Comparison of ENCODE assay signal across 8 mouse cellular contexts in the genomic region with DNA sequence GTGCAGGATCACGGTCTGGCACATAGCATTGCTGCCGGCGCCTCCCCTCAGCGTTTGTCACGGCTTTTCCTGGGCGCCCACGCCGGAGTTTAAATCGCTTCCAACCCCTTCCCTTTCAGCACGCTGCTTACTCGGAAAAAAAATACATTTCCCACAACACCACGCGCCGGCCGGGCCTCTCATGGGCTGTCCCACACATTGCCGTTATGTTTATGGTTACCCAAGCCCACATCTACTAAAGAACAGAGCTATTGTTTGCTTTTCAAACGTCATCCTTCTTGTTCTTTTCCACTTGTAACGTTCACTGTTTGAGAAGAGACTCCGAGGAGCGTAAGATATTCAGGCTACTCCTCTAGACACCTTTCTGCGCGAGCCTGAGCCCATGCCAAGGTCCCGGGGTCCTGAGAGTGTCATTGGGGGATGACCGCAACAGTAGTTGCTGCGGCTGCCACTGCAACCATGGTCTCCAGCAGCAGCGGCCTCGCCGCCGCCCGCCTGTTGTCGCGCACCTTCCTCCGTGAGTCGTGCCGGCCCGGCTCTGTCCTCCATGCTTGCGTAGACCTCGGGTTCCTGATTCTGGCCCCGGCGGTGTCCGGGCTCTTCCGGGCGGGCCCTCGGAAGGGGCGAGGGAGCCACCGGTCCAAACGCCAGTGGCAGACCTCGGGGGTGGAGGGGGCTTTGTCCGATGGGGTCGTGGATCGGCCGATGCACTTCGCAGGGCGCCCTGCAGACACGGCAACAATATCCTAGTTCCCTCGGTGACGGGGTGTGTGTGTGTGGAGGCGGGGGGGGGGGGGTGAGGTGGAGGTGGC. TPM values are rescaled to one million over a fixed set of nuclear protein-coding genes. Genes with fewer than 3 reads are reported as not detected.
DNase-seq lines count a peak whose midpoint lies in the region; ATAC-seq lines count a peak whose summit lies in the region.

Gene Suclg1 (plus strand): TSS at position 146 of the 812 bp plus-strand sequence.

- H3K27me3 ChIP-seq in heart, embryonic 13.5 days (replicated peaks): no peaks in the 10 kb centered on the region
- H3K27me3 ChIP-seq in liver, embryonic 12.5 days (replicated peaks): no peaks in the 10 kb centered on the region
- H3K27me3 ChIP-seq in stomach, embryonic 15.5 days (replicated peaks): no peaks in the 10 kb centered on the region

- peaks cover 37% of the 10 kb centered on the region for H3K4me1 ChIP-seq in heart, embryonic 13.5 days
- peaks cover 32% of the 10 kb centered on the region for H3K4me1 ChIP-seq in liver, embryonic 12.5 days
- no peaks in the 10 kb centered on the region for H3K4me1 ChIP-seq in stomach, embryonic 15.5 days

- 0 out of 2 replicates have a peak, but pooled peaks cover 3% of the 10 kb centered on the region for H3K36me3 ChIP-seq in heart, embryonic 13.5 days
- H3K36me3 ChIP-seq in liver, embryonic 12.5 days: peaks cover 3% of the 10 kb centered on the region; the same call in 1 of the 2 replicates
- H3K36me3 ChIP-seq in stomach, embryonic 15.5 days: no peaks in the 10 kb centered on the region

- under 1% methylated on average over 58 of the region's 58 CpGs for WGBS in heart, embryonic 13.5 days
- WGBS in liver, embryonic 12.5 days (ENCODE audit: insufficient replicate concordance): 1% methylated on average over 58 of the region's 58 CpGs
- WGBS in stomach, embryonic 15.5 days: under 1% methylated on average over 58 of the region's 58 CpGs

- H3K4me3 ChIP-seq in heart, embryonic 13.5 days: peak within 1 kb of the TSS; percentile 100
- peak within 1 kb of the TSS; percentile 87 for H3K4me3 ChIP-seq in liver, embryonic 12.5 days
- H3K4me3 ChIP-seq in stomach, embryonic 15.5 days (replicated peaks): peak within 1 kb of the TSS; percentile 99

- no peaks in the 10 kb centered on the region for H3K9me3 ChIP-seq in heart, embryonic 13.5 days
- H3K9me3 ChIP-seq in liver, embryonic 12.5 days (replicated peaks): no peaks in the 10 kb centered on the region
- H3K9me3 ChIP-seq in stomach, embryonic 15.5 days: no peaks in the 10 kb centered on the region

- peak within 1 kb of the TSS; percentile 98 for H3K9ac ChIP-seq in heart, embryonic 13.5 days
- H3K9ac ChIP-seq in liver, embryonic 12.5 days: peak within 1 kb of the TSS; percentile 89
- peak within 1 kb of the TSS; percentile 85 for H3K9ac ChIP-seq in stomach, embryonic 15.5 days

- peak within 1 kb of the TSS; percentile 89 for H3K27ac ChIP-seq in heart, embryonic 13.5 days (replicated peaks)
- peak within 1 kb of the TSS; percentile 72 for H3K27ac ChIP-seq in liver, embryonic 12.5 days
- peak within 1 kb of the TSS; percentile 71 for H3K27ac ChIP-seq in stomach, embryonic 15.5 days

- DNase-seq in CD4-positive helper T cell, adult 2 months (ENCODE audit: low read depth, low spot score): peak; percentile 89
- DNase-seq in brain, embryonic 18.5 days (ENCODE audit: low read depth, low spot score): peak; percentile 76
- DNase-seq in kidney, postnatal 10 days: peak; percentile 92
- peak; percentile 89 to 90 for DNase-seq in natural killer cell, adult 2 months (ENCODE audit: low spot score in 2 of 2)

- peak; percentile 92 for ATAC-seq in erythroid progenitor cell, adult 5-6 weeks (replicated peaks; ENCODE audit: low FRiP score, poor library complexity, severe bottlenecking)
- peak; percentile 88 for ATAC-seq in heart, embryonic 13.5 days (ENCODE audit: extremely low read depth, insufficient number of reproducible peaks, low FRiP score, low TSS enrichment)
- peak; percentile 91 for ATAC-seq in liver, embryonic 12.5 days
- ATAC-seq in stomach, embryonic 15.5 days (ENCODE audit: insufficient read depth, low FRiP score, low read depth): peak; percentile 93

- H3K4me2 ChIP-seq in heart, embryonic 13.5 days: peak within 1 kb of the TSS; percentile 81
- H3K4me2 ChIP-seq in liver, embryonic 12.5 days: peak within 1 kb of the TSS; percentile 81
- H3K4me2 ChIP-seq in stomach, embryonic 15.5 days: peak within 1 kb of the TSS; percentile 72

RNA-seq across cellular contexts. Expression of gene Suclg1, which starts in this region (rescaled TPM):
- total RNA-seq in erythroid progenitor cell, adult 5-6 weeks (2015; ENCODE audit: low replicate concordance): 27.7 and 30.3 TPM in 2 replicates
- 2.0 and 13.6 TPM in 2 replicates for total RNA-seq in erythroid progenitor cell, adult 5-6 weeks (2017; ENCODE audit: low replicate concordance)
- 250 and 271 TPM in 2 replicates for polyA plus RNA-seq in heart, embryonic 13.5 days (2015; fragmentation: Nextera tagmentation; extraction: Ambion mirVana)
- polyA plus RNA-seq in liver, embryonic 12.5 days (2016; fragmentation: Nextera tagmentation; extraction: Ambion mirVana): 132 and 137 TPM in 2 replicates
- polyA plus RNA-seq in stomach, embryonic 15.5 days (2015; fragmentation: Nextera tagmentation; extraction: Ambion mirVana): 196 and 227 TPM in 2 replicates

Comparison
In these comparisons a context has a peak if more than half of its experiments do, and no peak if none do; other contexts are left out.
1. Peak in every context shown above with its lines: DNase-seq, ATAC-seq, H3K4me3 ChIP-seq and H3K27ac ChIP-seq.